Mouse (Mus musculus) CH12.LX (cell line): ENCODE measurements around the gene Idh2. TPM values are rescaled to one million over a fixed set of nuclear protein-coding genes. Genes with fewer than 3 reads are reported as not detected.

Experiments
- DNase-seq: peaks from one replicate; pipeline ENCODE4 v3.0.0-alpha.2; 2013; ENCODE audit errors: extremely low read depth
- H3K27ac ChIP-seq: 2 replicates; pipeline ENCODE4 v1.5.1; 2012; ENCODE audit warnings: low read depth, mild to moderate bottlenecking, control low read depth, moderate library complexity; ENCODE audit not compliant: insufficient read depth
- H3K27me3 ChIP-seq: replicated peaks from 2 replicates; pipeline ENCODE3; 2012; ENCODE audit warnings: inconsistent platforms
- H3K36me3 ChIP-seq, 2 experiments: replicated peaks in 1 of 2; 2 replicates each; pipeline versions ENCODE3 to v1.6.1; 2012; ENCODE audit warnings: inconsistent platforms in 1 of 2, low read length in 1 of 2, mild to moderate bottlenecking in 1 of 2, mixed read lengths in 1 of 2, moderate library complexity in 1 of 2; ENCODE audit not compliant: control insufficient read depth in 1 of 2, insufficient read depth in 1 of 2
- H3K4me1 ChIP-seq, 2 experiments: 2 replicates each; pipeline ENCODE4 v1.6.1; 2012; ENCODE audit warnings: inconsistent platforms in 1 of 2, moderate library complexity in 1 of 2; ENCODE audit not compliant: insufficient read depth in 2 of 2, control insufficient read depth in 1 of 2
- H3K4me2 ChIP-seq: 2 replicates; pipeline ENCODE4 v1.6.1; 2012; ENCODE audit warnings: low read depth, mild to moderate bottlenecking, control low read depth; ENCODE audit not compliant: poor library complexity, insufficient read depth, severe bottlenecking
- H3K4me3 ChIP-seq, 3 experiments: fragments of 150-350 bp in 1 of 3; sonication (generic) in 1 of 3; replicated peaks in 1 of 3; 2 replicates each; pipeline versions ENCODE3 to v1.5.1; 2011 to 2012; ENCODE audit warnings: low read depth in 2 of 3, low read length in 2 of 3, mild to moderate bottlenecking in 2 of 3, moderate library complexity in 2 of 3, control low read depth in 1 of 3, improper control_type of control experiment in 1 of 3, inconsistent platforms in 1 of 3, mixed read lengths in 1 of 3; ENCODE audit not compliant: poor library complexity in 1 of 3
- H3K79me2 ChIP-seq: replicated peaks from 2 replicates; pipeline ENCODE4 v1.6.1; 2012; ENCODE audit warnings: mild to moderate bottlenecking, moderate library complexity; ENCODE audit not compliant: control insufficient read depth, poor library complexity, insufficient read depth, severe bottlenecking; ENCODE audit errors: extremely low read depth
- H3K9ac ChIP-seq: 2 replicates; pipeline ENCODE4 v1.6.1; 2012; ENCODE audit warnings: low read depth, mild to moderate bottlenecking, control low read depth, moderate library complexity; ENCODE audit not compliant: insufficient read depth
- H3K9me3 ChIP-seq: replicated peaks from 2 replicates; pipeline ENCODE3; 2012; ENCODE audit warnings: low read length, inconsistent platforms, mixed read lengths
- BHLHE40 ChIP-seq: IDR thresholded peaks from 2 replicates; pipeline ENCODE4 v1.6.1; 2011; ENCODE audit warnings: mild to moderate bottlenecking, low read depth, low read length, improper control_type of control experiment
- CHD1 ChIP-seq: IDR thresholded peaks from 2 replicates; pipeline ENCODE4 v1.6.1; 2012; ENCODE audit warnings: low read depth, low read length, improper control_type of control experiment, inconsistent platforms
- CHD2 ChIP-seq: IDR thresholded peaks from 2 replicates; pipeline ENCODE4 v1.6.1; 2011; ENCODE audit warnings: low read length, improper control_type of control experiment
- ELF1 ChIP-seq: IDR thresholded peaks from 2 replicates; pipeline ENCODE4 v1.6.1; 2014; ENCODE audit warnings: low read depth, mild to moderate bottlenecking, inconsistent platforms, low read length, improper control_type of control experiment
- EP300 ChIP-seq: IDR thresholded peaks from 2 replicates; pipeline ENCODE4 v1.6.1; 2011; ENCODE audit warnings: low read length, improper control_type of control experiment
- ETS1 ChIP-seq: conservative IDR thresholded peaks from 2 replicates; pipeline ENCODE4 v1.6.1; 2012; ENCODE audit warnings: low read depth, mild to moderate bottlenecking, inconsistent platforms, low read length, improper control_type of control experiment, moderate library complexity
- GABPA ChIP-seq: IDR thresholded peaks from 2 replicates; pipeline ENCODE4 v1.6.1; 2012; ENCODE audit warnings: low read depth, low read length, improper control_type of control experiment, inconsistent platforms; ENCODE audit not compliant: insufficient replicate concordance
- HCFC1 ChIP-seq: IDR thresholded peaks from 2 replicates; pipeline ENCODE4 v1.6.1; 2012; ENCODE audit warnings: low read depth, mild to moderate bottlenecking, inconsistent platforms, low read length, improper control_type of control experiment
- IRF4 ChIP-seq: IDR thresholded peaks from 2 replicates; pipeline ENCODE4 v1.6.1; 2014; ENCODE audit warnings: low read depth, mild to moderate bottlenecking, inconsistent platforms, low read length, improper control_type of control experiment
- KAT2A ChIP-seq: IDR thresholded peaks from 2 replicates; pipeline ENCODE4 v1.6.1; 2012; ENCODE audit warnings: low read length, improper control_type of control experiment, inconsistent platforms; ENCODE audit not compliant: insufficient replicate concordance
- MAFK ChIP-seq: IDR thresholded peaks from 2 replicates; pipeline ENCODE4 v1.6.1; 2011; ENCODE audit warnings: low read length, improper control_type of control experiment; ENCODE audit not compliant: insufficient replicate concordance
- MAX ChIP-seq: IDR thresholded peaks from 2 replicates; pipeline ENCODE4 v1.6.1; 2011; ENCODE audit warnings: low read length, improper control_type of control experiment
- MAZ ChIP-seq: IDR thresholded peaks from 2 replicates; pipeline ENCODE4 v1.6.1; 2012; ENCODE audit warnings: low read depth, mild to moderate bottlenecking, inconsistent platforms, low read length, improper control_type of control experiment, moderate library complexity
- MEF2A ChIP-seq: IDR thresholded peaks from 2 replicates; pipeline ENCODE4 v1.6.1; 2014; ENCODE audit warnings: low read depth, mild to moderate bottlenecking, inconsistent platforms, low read length, improper control_type of control experiment, borderline replicate concordance
- MXI1 ChIP-seq: IDR thresholded peaks from 2 replicates; pipeline ENCODE4 v1.6.1; 2011; ENCODE audit warnings: mild to moderate bottlenecking, low read depth, low read length, improper control_type of control experiment
- MYC ChIP-seq: IDR thresholded peaks from 2 replicates; pipeline ENCODE4 v1.6.1; 2011; ENCODE audit warnings: low read depth, mild to moderate bottlenecking, improper control_type of control experiment, low read length
- NRF1 ChIP-seq: IDR thresholded peaks from 2 replicates; pipeline ENCODE4 v1.6.1; 2014; ENCODE audit warnings: low read depth, mild to moderate bottlenecking, inconsistent platforms, low read length, improper control_type of control experiment, moderate library complexity
- POLR2A ChIP-seq: IDR thresholded peaks from 2 replicates; pipeline ENCODE4 v1.6.1; 2011; ENCODE audit warnings: low read depth, mild to moderate bottlenecking, improper control_type of control experiment, low read length
- POLR2AphosphoS2 ChIP-seq: IDR thresholded peaks from 2 replicates; pipeline ENCODE4 v1.6.1; 2011; ENCODE audit warnings: low read depth, low read length, improper control_type of control experiment
- RCOR1 ChIP-seq: conservative IDR thresholded peaks from 2 replicates; pipeline ENCODE4 v1.6.1; 2012; ENCODE audit warnings: low read depth, mild to moderate bottlenecking, inconsistent platforms, low read length, improper control_type of control experiment
- SIN3A ChIP-seq: IDR thresholded peaks from 2 replicates; pipeline ENCODE4 v1.6.1; 2012; ENCODE audit warnings: low read length, improper control_type of control experiment, inconsistent platforms
- SMC3 ChIP-seq: IDR thresholded peaks from 2 replicates; pipeline ENCODE4 v1.6.1; 2011; ENCODE audit warnings: low read depth, low read length, improper control_type of control experiment
- TBP ChIP-seq: conservative IDR thresholded peaks from 2 replicates; pipeline ENCODE4 v1.6.1; 2011; ENCODE audit warnings: low read depth, low read length, improper control_type of control experiment
- TCF12 ChIP-seq: IDR thresholded peaks from 2 replicates; pipeline ENCODE4 v1.6.1; 2014; ENCODE audit warnings: low read depth, mild to moderate bottlenecking, inconsistent platforms, low read length, improper control_type of control experiment
- UBTF ChIP-seq: IDR thresholded peaks from 2 replicates; pipeline ENCODE4 v1.6.1; 2012; ENCODE audit warnings: low read depth, mild to moderate bottlenecking, inconsistent platforms, low read length, improper control_type of control experiment, moderate library complexity
- USF2 ChIP-seq: conservative IDR thresholded peaks from 2 replicates; pipeline ENCODE4 v1.6.1; 2011; ENCODE audit warnings: low read depth, low read length, improper control_type of control experiment
- ZMIZ1 ChIP-seq: IDR thresholded peaks from 2 replicates; pipeline ENCODE4 v1.6.1; 2012; ENCODE audit warnings: low read depth, mild to moderate bottlenecking, inconsistent platforms, low read length, improper control_type of control experiment
- ZNF384 ChIP-seq: IDR thresholded peaks from 2 replicates; pipeline ENCODE4 v1.6.1; 2012; ENCODE audit warnings: low read depth, low read length, improper control_type of control experiment, inconsistent platforms
- dilution Hi-C: fragments of 300-500 bp; cut with MboI; formaldehyde crosslinking; loops from 2 replicates; pipeline ENCODE4 v1.14.3; 2020; ENCODE audit warnings: low sequenced_read_pairs; ENCODE audit not compliant: extremely low pct_unique_long_range_greater_than_20kb, extremely low pct_ligation_motif_present
- in situ Hi-C: fragments of 300-500 bp; cut with MboI; formaldehyde crosslinking; loops from 3 replicates; pipeline ENCODE4 v1.14.3; 2019; ENCODE audit warnings: low sequenced_read_pairs, low pct_ligation_motif_present, low pct_unique_long_range_greater_than_20kb, mixed read lengths
- polyA plus RNA-seq: library from polyadenylated mRNA; unstranded; fragments of >175 nt; gene quantifications from 2 replicates; pipeline ENCODE4 v1.2.1, GENCODE M21; 2012; ENCODE audit warnings: low read depth; ENCODE audit not compliant: insufficient read length
- total RNA-seq, 2 experiments: library from RNA; depleted of rRNA; stranded (reverse); fragments of 300-350 nt in 1 of 2; fragments of >200 nt in 1 of 2; gene quantifications; 2 replicates each; pipeline ENCODE4 v1.2.3; 2012 to 2014

Gene Idh2
- total and polyA plus RNA-seq, 3 experiments, result 13.6 to 96.4 (median 21.5) TPM

DNA sequence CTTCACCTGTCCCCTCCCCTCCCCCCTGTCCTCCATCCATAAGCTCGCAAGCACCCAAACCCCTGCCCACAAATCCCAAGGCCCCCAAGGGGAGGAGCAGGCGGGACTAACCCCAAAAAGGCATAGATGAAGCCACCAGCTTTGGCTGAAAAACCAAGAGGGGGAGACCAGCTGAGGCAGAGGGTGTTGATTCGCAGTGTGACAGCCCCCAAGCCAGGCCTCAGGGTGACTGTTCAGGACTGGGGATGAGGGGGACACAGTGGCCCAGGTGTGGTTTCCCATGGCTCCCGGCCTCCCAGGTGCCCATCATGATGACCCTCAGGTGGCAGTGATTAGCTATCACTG is 23.4 kb downstream of the Idh2 start:
- Histone ChIP-seq H3K9ac (no peak overlapping the region), H3K79me2 (no peaks in the 10 kb centered on the region), H3K4me3 (no peak overlapping the region), H3K4me1 (peaks cover 20 to 55% of the 10 kb centered on the region in 2 experiments), H3K36me3 (peaks cover 48 to 73% of the 10 kb centered on the region in 2 experiments), H3K27me3 (no peaks in the 10 kb centered on the region), H3K27ac (peak overlapping the region; percentile 58), H3K4me2 (peak overlapping the region; percentile 7; the same call in 1 of the 2 replicates)
- in situ Hi-C loops (no loop called here), dilution Hi-C loops (no loop called here)
- DNase-seq, result peak; percentile 77
- 0 out of 2 replicates have a peak, but pooled peaks have one; percentile 32 for TF ChIP-seq KAT2A
- TF ChIP-seq POLR2AphosphoS2, result no peak
- peak; percentile 29 for TF ChIP-seq MEF2A
- TF ChIP-seq MYC, result no peak
- no peak for TF ChIP-seq MXI1
- TF ChIP-seq EP300, result no peak; the same call in 1 of the 2 replicates
- TF ChIP-seq ZMIZ1, result no peak
- TF ChIP-seq SMC3, result peak; percentile 2; the same call in 1 of the 2 replicates
- TF ChIP-seq RCOR1, result 0 out of 2 replicates have a peak, but pooled peaks have one; percentile 34
- no peak for TF ChIP-seq POLR2A
- TF ChIP-seq HCFC1, result no peak
- TF ChIP-seq MAFK, result no peak; the same call in 1 of the 2 replicates
- peak; percentile 26 for TF ChIP-seq CHD2
- TF ChIP-seq IRF4, result no peak
- 0 out of 2 replicates have a peak, but pooled peaks have one; percentile 83 for TF ChIP-seq ETS1
- TF ChIP-seq SIN3A, result no peak
- TF ChIP-seq GABPA, result no peak
- no peak for TF ChIP-seq CHD1
- TF ChIP-seq, all 38 proteins: peak for 6
- H3K9me3 ChIP-seq, result no peaks in the 10 kb centered on the region

DNA sequence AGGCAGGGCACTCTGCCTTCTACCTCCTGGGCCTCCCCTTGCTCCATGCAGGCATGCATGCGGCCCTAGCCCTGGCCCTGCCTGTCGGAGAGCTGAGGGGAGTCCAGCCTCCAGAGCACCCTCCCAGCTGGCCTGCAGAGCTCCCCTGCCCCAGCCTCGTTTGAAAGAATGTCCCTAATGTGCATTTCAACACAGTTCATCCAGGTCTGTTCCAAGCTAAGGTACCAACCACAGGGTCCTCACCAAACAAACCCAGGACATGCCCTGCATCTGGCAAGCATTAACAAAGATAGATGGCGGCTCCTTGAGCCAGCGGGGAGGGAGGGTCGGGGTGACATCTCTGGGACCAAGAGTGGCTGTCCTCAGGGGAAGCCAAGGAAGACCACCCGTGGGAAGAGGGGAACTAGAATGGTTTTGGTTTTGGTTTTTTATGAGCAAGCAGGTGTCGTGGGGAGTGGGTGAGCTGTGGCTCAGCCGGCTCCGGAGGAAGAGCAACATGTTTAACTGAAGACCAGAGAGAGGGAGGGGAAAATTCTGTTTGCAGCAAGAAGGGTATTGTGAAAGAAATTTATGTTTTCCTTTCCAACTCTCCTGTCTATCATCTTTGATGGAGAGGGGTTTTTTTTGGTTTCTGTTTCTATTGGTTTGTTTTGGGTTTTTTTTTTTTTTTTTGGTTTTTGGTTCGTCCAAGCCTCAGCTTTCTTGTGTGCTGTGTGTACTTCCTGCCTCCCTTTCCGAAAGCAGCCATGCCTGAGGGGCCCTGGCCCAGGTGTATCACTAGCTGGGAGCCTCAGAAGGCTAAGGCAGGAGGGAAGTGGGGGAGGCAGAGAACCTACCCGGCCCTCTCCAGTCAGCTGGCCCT is 24.0 kb downstream of the Idh2 start:
- DNase-seq, result no peak
- H3K4me2 ChIP-seq, result peak overlapping the region; percentile 7
- in situ Hi-C loops, result no loop called here
- H3K79me2 ChIP-seq, result no peaks in the 10 kb centered on the region
- no peak overlapping the region for H3K4me3 ChIP-seq
- H3K4me1 ChIP-seq, result peaks cover 20 to 61% of the 10 kb centered on the region in 2 experiments
- H3K27ac ChIP-seq, result peak overlapping the region; percentile 77
- H3K27me3 ChIP-seq, result no peaks in the 10 kb centered on the region
- peak overlapping the region; percentile 11; the same call in 1 of the 2 replicates for H3K9ac ChIP-seq
- peaks cover 54 to 77% of the 10 kb centered on the region in 2 experiments for H3K36me3 ChIP-seq
- H3K9me3 ChIP-seq, result no peaks in the 10 kb centered on the region
- dilution Hi-C loops, result no loop called here
- TF ChIP-seq ELF1, result no peak; the same call in 1 of the 2 replicates
- TF ChIP-seq UBTF, result no peak
- TF ChIP-seq SMC3, result no peak
- TF ChIP-seq POLR2A, result peak; percentile 18; the same call in 1 of the 2 replicates
- TF ChIP-seq ETS1, result no peak; the same call in none of the 2 replicates
- TF ChIP-seq TBP, result 0 out of 2 replicates have a peak, but pooled peaks have one; percentile 29
- TF ChIP-seq MAFK, result 0 out of 2 replicates have a peak, but pooled peaks have one; percentile 37
- TF ChIP-seq TCF12, result peak; percentile 65; the same call in 1 of the 2 replicates
- peak; percentile 51 for TF ChIP-seq IRF4
- peak; percentile 57 for TF ChIP-seq EP300
- TF ChIP-seq ZNF384, result peak; percentile 94
- TF ChIP-seq CHD2, result peak; percentile 65; the same call in 1 of the 2 replicates
- TF ChIP-seq USF2, result no peak
- TF ChIP-seq KAT2A, result no peak
- TF ChIP-seq MEF2A, result peak; percentile 62; the same call in 1 of the 2 replicates
- TF ChIP-seq BHLHE40, result peak; percentile 13; the same call in 1 of the 2 replicates
- TF ChIP-seq MAX, result no peak
- TF ChIP-seq NRF1, result no peak
- TF ChIP-seq SIN3A, result peak; percentile 81
- peak; percentile 68; the same call in 1 of the 2 replicates for TF ChIP-seq MAZ
